Mouse (Mus musculus): Measurements from ENCODE around the gene Gm2696. TPM values are rescaled to one million over a fixed set of nuclear protein-coding genes. Genes with fewer than 3 reads are reported as not detected.

Gm2696 gene
- total and polyA plus RNA-seq, 2 experiments from 2014 or later = not detected

GRCm38 (mm10) chr10:77880305-77880704, 65.8 kb downstream of the Gm2696 start:
- no peak overlapping the region for H3K4me2 ChIP-seq (ENCODE audit: low read depth, low read length)
- no peak overlapping the region for H3K27ac ChIP-seq (ENCODE audit: low read depth)
- WGBS = 53% methylated on average over 3 of the region's 3 CpGs
- H3K4me1 ChIP-seq (ENCODE audit: control insufficient read depth, insufficient read depth) = no peaks in the 10 kb centered on the region
- no peaks in the 10 kb centered on the region for H3K9me3 ChIP-seq (replicated peaks; ENCODE audit: control insufficient read depth, low read length)
- H3K4me3 ChIP-seq (ENCODE audit: low read depth, low read length) = no peak overlapping the region
- H3K36me3 ChIP-seq (replicated peaks; ENCODE audit: control insufficient read depth, insufficient read depth, low read length) = no peaks in the 10 kb centered on the region
- DNase-seq (ENCODE audit: low spot score) (no peak), ATAC-seq (ENCODE audit: insufficient read depth, low read depth) (no peak)
- no peak for TF ChIP-seq EP300 (IDR thresholded peaks at IDR 0.05; ENCODE audit: low read depth)
- TF ChIP-seq CTCF (IDR thresholded peaks at IDR 0.05; ENCODE audit: low read depth) = no peak
- H3K9ac ChIP-seq (replicated peaks; ENCODE audit: low read depth, low read length) = no peak overlapping the region
- H3K27me3 ChIP-seq (ENCODE audit: control insufficient read depth, insufficient read depth, low read length) = no peaks in the 10 kb centered on the region

GRCm38 (mm10) chr10:77882553-77882952, 68.1 kb downstream of the Gm2696 start:
- no peaks in the 10 kb centered on the region for H3K36me3 ChIP-seq (replicated peaks; ENCODE audit: control insufficient read depth, insufficient read depth, low read length)
- H3K27me3 ChIP-seq (ENCODE audit: control insufficient read depth, insufficient read depth, low read length) = no peaks in the 10 kb centered on the region
- WGBS = 77% methylated on average over 5 of the region's 5 CpGs
- DNase-seq (ENCODE audit: low spot score) (no peak), ATAC-seq (ENCODE audit: insufficient read depth, low read depth) (no peak)
- no peak overlapping the region for H3K9ac ChIP-seq (replicated peaks; ENCODE audit: low read depth, low read length)
- TF ChIP-seq CTCF (IDR thresholded peaks at IDR 0.05; ENCODE audit: low read depth) (no peak), EP300 (IDR thresholded peaks at IDR 0.05; ENCODE audit: low read depth) (no peak)
- H3K4me1 ChIP-seq (ENCODE audit: control insufficient read depth, insufficient read depth) = no peaks in the 10 kb centered on the region
- H3K4me2 ChIP-seq (ENCODE audit: low read depth, low read length) = no peak overlapping the region
- no peak overlapping the region for H3K4me3 ChIP-seq (ENCODE audit: low read depth, low read length)
- H3K27ac ChIP-seq (ENCODE audit: low read depth) = no peak overlapping the region
- no peaks in the 10 kb centered on the region for H3K9me3 ChIP-seq (replicated peaks; ENCODE audit: control insufficient read depth, low read length)

Other genes starting within 250 kb of the Gm2696 start
Only the 30 nearest of the 33 such genes appear.
- 112 and 128 TPM in 2 replicates for gene Sumo3, start 208.6 kb upstream of the Gm2696 start, total RNA-seq (2014; rRNA removed; ENCODE audit: low replicate concordance)
- 121 and 128 TPM in 2 replicates for gene Sumo3, start 208.6 kb upstream of the Gm2696 start, polyA plus RNA-seq (2015; fragmentation: Nextera tagmentation; extraction: Ambion mirVana)
- not detected in 2 replicates for gene Gm49325, start 208.5 kb upstream of the Gm2696 start, total RNA-seq (2014; rRNA removed; ENCODE audit: low replicate concordance)
- gene Gm49325, start 208.5 kb upstream of the Gm2696 start, polyA plus RNA-seq (2015; fragmentation: Nextera tagmentation; extraction: Ambion mirVana) = 6.8 and 13.7 TPM in 2 replicates
- gene Ube2g2, start 192.4 kb upstream of the Gm2696 start, total RNA-seq (2014; rRNA removed; ENCODE audit: low replicate concordance) = 54.1 and 56.4 TPM in 2 replicates
- gene Ube2g2, start 192.4 kb upstream of the Gm2696 start, polyA plus RNA-seq (2015; fragmentation: Nextera tagmentation; extraction: Ambion mirVana) = 69.7 and 71.8 TPM in 2 replicates
- gene Tspear, start 128.1 kb upstream of the Gm2696 start, total RNA-seq (2014; rRNA removed; ENCODE audit: low replicate concordance) = 1.1 TPM in 1 of 2 replicates, not detected in the other
- gene Tspear, start 128.1 kb upstream of the Gm2696 start, polyA plus RNA-seq (2015; fragmentation: Nextera tagmentation; extraction: Ambion mirVana) = not detected in 2 replicates
- gene Gm19402, start 123.9 kb upstream of the Gm2696 start, total RNA-seq (2014; rRNA removed; ENCODE audit: low replicate concordance) = not detected in 2 replicates
- not detected in 2 replicates for gene Gm19402, start 123.9 kb upstream of the Gm2696 start, polyA plus RNA-seq (2015; fragmentation: Nextera tagmentation; extraction: Ambion mirVana)
- gene Gm9508, start 117.4 kb upstream of the Gm2696 start, total RNA-seq (2014; rRNA removed; ENCODE audit: low replicate concordance) = not detected in 2 replicates
- not detected in 2 replicates for gene Gm9508, start 117.4 kb upstream of the Gm2696 start, polyA plus RNA-seq (2015; fragmentation: Nextera tagmentation; extraction: Ambion mirVana)
- gene Gm10272, start 108.1 kb upstream of the Gm2696 start, total RNA-seq (2014; rRNA removed; ENCODE audit: low replicate concordance) = not detected in 2 replicates
- not detected in 2 replicates for gene Gm10272, start 108.1 kb upstream of the Gm2696 start, polyA plus RNA-seq (2015; fragmentation: Nextera tagmentation; extraction: Ambion mirVana)
- gene Gm10024, start 103.2 kb upstream of the Gm2696 start, total RNA-seq (2014; rRNA removed; ENCODE audit: low replicate concordance) = not detected in 2 replicates
- not detected in 2 replicates for gene Gm10024, start 103.2 kb upstream of the Gm2696 start, polyA plus RNA-seq (2015; fragmentation: Nextera tagmentation; extraction: Ambion mirVana)
- gene Gm10142, start 98.9 kb upstream of the Gm2696 start, total RNA-seq (2014; rRNA removed; ENCODE audit: low replicate concordance) = not detected in 2 replicates
- gene Gm10142, start 98.9 kb upstream of the Gm2696 start, polyA plus RNA-seq (2015; fragmentation: Nextera tagmentation; extraction: Ambion mirVana) = not detected in 2 replicates
- not detected in 2 replicates for gene Krtap12-1, start 94.1 kb upstream of the Gm2696 start, total RNA-seq (2014; rRNA removed; ENCODE audit: low replicate concordance)
- gene Krtap12-1, start 94.1 kb upstream of the Gm2696 start, polyA plus RNA-seq (2015; fragmentation: Nextera tagmentation; extraction: Ambion mirVana) = not detected in 2 replicates
- gene Gm10100, start 88.2 kb upstream of the Gm2696 start, total RNA-seq (2014; rRNA removed; ENCODE audit: low replicate concordance) = not detected in 2 replicates
- gene Gm10100, start 88.2 kb upstream of the Gm2696 start, polyA plus RNA-seq (2015; fragmentation: Nextera tagmentation; extraction: Ambion mirVana) = not detected in 2 replicates
- not detected in 2 replicates for gene Gm18596, start 72.0 kb upstream of the Gm2696 start, total RNA-seq (2014; rRNA removed; ENCODE audit: low replicate concordance)
- gene Gm18596, start 72.0 kb upstream of the Gm2696 start, polyA plus RNA-seq (2015; fragmentation: Nextera tagmentation; extraction: Ambion mirVana) = not detected in 2 replicates
- not detected in 2 replicates for gene Gm9736, start 63.3 kb upstream of the Gm2696 start, total RNA-seq (2014; rRNA removed; ENCODE audit: low replicate concordance)
- not detected in 2 replicates for gene Gm9736, start 63.3 kb upstream of the Gm2696 start, polyA plus RNA-seq (2015; fragmentation: Nextera tagmentation; extraction: Ambion mirVana)
- gene Gm3233, start 55.0 kb upstream of the Gm2696 start, total RNA-seq (2014; rRNA removed; ENCODE audit: low replicate concordance) = not detected in 2 replicates
- gene Gm3233, start 55.0 kb upstream of the Gm2696 start, polyA plus RNA-seq (2015; fragmentation: Nextera tagmentation; extraction: Ambion mirVana) = not detected in 2 replicates
- gene Gm3238, start 43.4 kb upstream of the Gm2696 start, total RNA-seq (2014; rRNA removed; ENCODE audit: low replicate concordance) = not detected in 2 replicates
- gene Gm3238, start 43.4 kb upstream of the Gm2696 start, polyA plus RNA-seq (2015; fragmentation: Nextera tagmentation; extraction: Ambion mirVana) = not detected in 2 replicates
- gene Gm7138, start 37.7 kb upstream of the Gm2696 start, total RNA-seq (2014; rRNA removed; ENCODE audit: low replicate concordance) = not detected in 2 replicates
- not detected in 2 replicates for gene Gm7138, start 37.7 kb upstream of the Gm2696 start, polyA plus RNA-seq (2015; fragmentation: Nextera tagmentation; extraction: Ambion mirVana)
- gene Gm3250, start 32.1 kb upstream of the Gm2696 start, total RNA-seq (2014; rRNA removed; ENCODE audit: low replicate concordance) = not detected in 2 replicates
- not detected in 2 replicates for gene Gm3250, start 32.1 kb upstream of the Gm2696 start, polyA plus RNA-seq (2015; fragmentation: Nextera tagmentation; extraction: Ambion mirVana)
- gene Gm7137, start 26.5 kb upstream of the Gm2696 start, total RNA-seq (2014; rRNA removed; ENCODE audit: low replicate concordance) = not detected in 2 replicates
- gene Gm7137, start 26.5 kb upstream of the Gm2696 start, polyA plus RNA-seq (2015; fragmentation: Nextera tagmentation; extraction: Ambion mirVana) = not detected in 2 replicates
- gene Gm9639, start 19.6 kb upstream of the Gm2696 start, total RNA-seq (2014; rRNA removed; ENCODE audit: low replicate concordance) = not detected in 2 replicates
- not detected in 2 replicates for gene Gm9639, start 19.6 kb upstream of the Gm2696 start, polyA plus RNA-seq (2015; fragmentation: Nextera tagmentation; extraction: Ambion mirVana)
- gene Gm19668, start 15.5 kb upstream of the Gm2696 start, total RNA-seq (2014; rRNA removed; ENCODE audit: low replicate concordance) = not detected in 2 replicates
- not detected in 2 replicates for gene Gm19668, start 15.5 kb upstream of the Gm2696 start, polyA plus RNA-seq (2015; fragmentation: Nextera tagmentation; extraction: Ambion mirVana)
- not detected in 2 replicates for gene Gm9507, start 2.8 kb upstream of the Gm2696 start, total RNA-seq (2014; rRNA removed; ENCODE audit: low replicate concordance)
- not detected in 2 replicates for gene Gm9507, start 2.8 kb upstream of the Gm2696 start, polyA plus RNA-seq (2015; fragmentation: Nextera tagmentation; extraction: Ambion mirVana)
- gene Krtap10-4, start 12.4 kb downstream of the Gm2696 start, total RNA-seq (2014; rRNA removed; ENCODE audit: low replicate concordance) = not detected in 2 replicates
- gene Krtap10-4, start 12.4 kb downstream of the Gm2696 start, polyA plus RNA-seq (2015; fragmentation: Nextera tagmentation; extraction: Ambion mirVana) = not detected in 2 replicates
- not detected in 2 replicates for gene Krtap10-10, start 21.3 kb downstream of the Gm2696 start, total RNA-seq (2014; rRNA removed; ENCODE audit: low replicate concordance)
- not detected in 2 replicates for gene Krtap10-10, start 21.3 kb downstream of the Gm2696 start, polyA plus RNA-seq (2015; fragmentation: Nextera tagmentation; extraction: Ambion mirVana)
- not detected in 2 replicates for gene Gm36176, start 32.1 kb downstream of the Gm2696 start, total RNA-seq (2014; rRNA removed; ENCODE audit: low replicate concordance)
- not detected in 2 replicates for gene Gm36176, start 32.1 kb downstream of the Gm2696 start, polyA plus RNA-seq (2015; fragmentation: Nextera tagmentation; extraction: Ambion mirVana)
- gene Gm10318, start 38.2 kb downstream of the Gm2696 start, total RNA-seq (2014; rRNA removed; ENCODE audit: low replicate concordance) = not detected in 2 replicates
- gene Gm10318, start 38.2 kb downstream of the Gm2696 start, polyA plus RNA-seq (2015; fragmentation: Nextera tagmentation; extraction: Ambion mirVana) = not detected in 2 replicates
- not detected in 2 replicates for gene Gm3285, start 47.3 kb downstream of the Gm2696 start, total RNA-seq (2014; rRNA removed; ENCODE audit: low replicate concordance)
- not detected in 2 replicates for gene Gm3285, start 47.3 kb downstream of the Gm2696 start, polyA plus RNA-seq (2015; fragmentation: Nextera tagmentation; extraction: Ambion mirVana)
- gene Lrrc3, start 87.9 kb downstream of the Gm2696 start, total RNA-seq (2014; rRNA removed; ENCODE audit: low replicate concordance) = 0.08 and 2.5 TPM in 2 replicates
- gene Lrrc3, start 87.9 kb downstream of the Gm2696 start, polyA plus RNA-seq (2015; fragmentation: Nextera tagmentation; extraction: Ambion mirVana) = 0.54 and 0.63 TPM in 2 replicates
- gene Trpm2, start 155.9 kb downstream of the Gm2696 start, total RNA-seq (2014; rRNA removed; ENCODE audit: low replicate concordance) = 0.27 and 2.4 TPM in 2 replicates
- 0.11 TPM in 2 replicates for gene Trpm2, start 155.9 kb downstream of the Gm2696 start, polyA plus RNA-seq (2015; fragmentation: Nextera tagmentation; extraction: Ambion mirVana)
- gene 1810043G02Rik, start 163.8 kb downstream of the Gm2696 start, total RNA-seq (2014; rRNA removed; ENCODE audit: low replicate concordance) = 14.8 and 48.9 TPM in 2 replicates
- 18.1 and 18.6 TPM in 2 replicates for gene 1810043G02Rik, start 163.8 kb downstream of the Gm2696 start, polyA plus RNA-seq (2015; fragmentation: Nextera tagmentation; extraction: Ambion mirVana)
- 353 and 356 TPM in 2 replicates for gene Pfkl, start 195.4 kb downstream of the Gm2696 start, total RNA-seq (2014; rRNA removed; ENCODE audit: low replicate concordance)
- gene Pfkl, start 195.4 kb downstream of the Gm2696 start, polyA plus RNA-seq (2015; fragmentation: Nextera tagmentation; extraction: Ambion mirVana) = 68.9 and 71.0 TPM in 2 replicates

Data from heart, postnatal 0 days (tissue).